Mouse (Mus musculus): ENCODE measurements at regions not wholly inside any gene's neighbourhood (a gene's known extent, or its start where the extent isn't known, plus 50 kb on each side); places are given as distances from the start of the nearest gene placed in this dataset.

DNA sequence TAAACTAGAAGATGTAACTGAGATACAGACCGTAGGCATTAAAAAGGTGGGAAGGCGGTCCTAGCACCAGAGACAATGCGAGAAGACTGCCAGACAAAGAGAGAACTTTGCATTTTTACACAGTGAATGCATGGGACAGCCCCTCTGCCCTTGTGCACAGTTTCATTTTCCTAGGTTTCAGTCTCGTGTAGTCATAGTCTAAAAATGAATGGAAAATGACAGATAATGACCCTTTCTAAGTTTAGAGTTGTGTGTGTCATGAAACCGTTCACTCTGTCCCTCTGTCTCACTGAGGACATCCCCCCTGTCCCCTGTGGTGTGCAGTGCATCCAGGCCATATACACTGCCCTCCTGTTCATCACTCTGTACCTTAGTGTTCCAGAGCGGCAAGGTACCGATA is 64.6 kb upstream of the Rap1b start:
- no peak overlapping the region for H3K27ac ChIP-seq (ENCODE audit: insufficient read depth, low read length)
- no peak for TF ChIP-seq POLR2A (IDR thresholded peaks at IDR 0.05; ENCODE audit: extremely low read depth, insufficient read depth, low read length)
- TF ChIP-seq CTCF (IDR thresholded peaks at IDR 0.05; ENCODE audit: extremely low read depth, insufficient read depth, low read length): no peak
- H3K4me1 ChIP-seq (ENCODE audit: control insufficient read depth, insufficient read depth, low read length): peaks cover 2% of the 10 kb centered on the region; the same call in 1 of the 2 replicates
- no peak overlapping the region for H3K4me3 ChIP-seq (ENCODE audit: insufficient read depth, low read length)

- Histone ChIP-seq H3K27ac (ENCODE audit: insufficient read depth, low read length) (no peak overlapping the region), H3K4me1 (ENCODE audit: control insufficient read depth, insufficient read depth, low read length) (no peaks in the 10 kb centered on the region), H3K4me3 (ENCODE audit: insufficient read depth, low read length) (no peak overlapping the region)
- TF ChIP-seq CTCF (IDR thresholded peaks at IDR 0.05; ENCODE audit: extremely low read depth, insufficient read depth, low read length) (no peak), POLR2A (IDR thresholded peaks at IDR 0.05; ENCODE audit: extremely low read depth, insufficient read depth, low read length) (no peak)
Observed at GRCm38 (mm10) chr10:117915011-117915735, 69.3 kb upstream of the Rap1b start.

GRCm38 (mm10) chr10:117916280-117916679 is 70.4 kb upstream of the Rap1b start:
- Histone ChIP-seq H3K4me3 (ENCODE audit: insufficient read depth, low read length) (no peak overlapping the region), H3K4me1 (ENCODE audit: control insufficient read depth, insufficient read depth, low read length) (no peaks in the 10 kb centered on the region), H3K27ac (ENCODE audit: insufficient read depth, low read length) (no peak overlapping the region)
- TF ChIP-seq POLR2A (IDR thresholded peaks at IDR 0.05; ENCODE audit: extremely low read depth, insufficient read depth, low read length): no peak
- no peak for TF ChIP-seq CTCF (IDR thresholded peaks at IDR 0.05; ENCODE audit: extremely low read depth, insufficient read depth, low read length)

DNA sequence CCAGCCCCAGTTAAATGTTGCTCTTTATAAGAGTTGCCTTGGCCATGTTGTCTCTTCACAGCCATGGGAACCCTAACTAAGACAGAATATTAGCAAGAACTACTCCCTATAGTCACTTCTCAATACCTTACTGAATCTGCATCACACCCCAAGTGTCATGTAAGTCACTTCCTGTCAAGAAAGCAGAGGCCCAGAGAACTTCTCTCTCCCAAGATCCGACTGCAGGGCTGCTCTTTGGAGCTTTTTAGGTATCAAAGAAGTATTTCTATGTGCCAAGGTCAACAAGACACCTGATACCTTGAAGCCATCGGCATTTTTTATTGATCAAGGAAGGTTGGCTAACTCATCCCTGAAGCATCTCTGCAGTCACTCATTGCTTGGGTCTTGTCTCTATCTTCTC is 72.0 kb upstream of the Rap1b start:
- H3K4me3 ChIP-seq (ENCODE audit: insufficient read depth, low read length): no peak overlapping the region

DNA sequence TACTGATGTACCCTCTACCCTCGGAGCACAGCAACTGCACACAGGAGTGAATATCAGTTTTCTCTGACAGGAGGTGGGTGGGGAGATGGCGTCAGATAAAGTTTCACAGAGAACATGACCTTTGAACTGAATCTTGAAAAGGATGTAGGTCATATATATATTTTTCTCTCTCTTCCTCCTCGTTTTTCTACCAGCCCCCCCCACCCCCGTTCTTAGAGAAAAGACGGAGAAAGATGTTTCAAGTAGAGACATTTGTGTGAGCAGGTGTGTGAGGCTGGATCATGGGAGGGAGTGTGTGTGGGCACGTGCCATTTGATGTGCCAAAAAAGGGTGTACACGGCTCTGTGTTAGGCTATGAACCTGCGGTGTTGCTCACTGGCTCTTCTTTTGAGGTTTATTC is 72.8 kb upstream of the Rap1b start:
- no peak overlapping the region for H3K4me3 ChIP-seq (ENCODE audit: insufficient read depth, low read length)
- no peak for TF ChIP-seq POLR2A (IDR thresholded peaks at IDR 0.05; ENCODE audit: extremely low read depth, insufficient read depth, low read length)
- TF ChIP-seq CTCF (IDR thresholded peaks at IDR 0.05; ENCODE audit: extremely low read depth, insufficient read depth, low read length): no peak
- no peaks in the 10 kb centered on the region for H3K4me1 ChIP-seq (ENCODE audit: control insufficient read depth, insufficient read depth, low read length)
- H3K27ac ChIP-seq (ENCODE audit: insufficient read depth, low read length): no peak overlapping the region

More for the DNA sequence above, 72.0 kb upstream of the Rap1b start:
- no peak overlapping the region for H3K27ac ChIP-seq (ENCODE audit: insufficient read depth, low read length)
- no peaks in the 10 kb centered on the region for H3K4me1 ChIP-seq (ENCODE audit: control insufficient read depth, insufficient read depth, low read length)
- TF ChIP-seq POLR2A (IDR thresholded peaks at IDR 0.05; ENCODE audit: extremely low read depth, insufficient read depth, low read length): no peak
- TF ChIP-seq CTCF (IDR thresholded peaks at IDR 0.05; ENCODE audit: extremely low read depth, insufficient read depth, low read length): no peak

DNA sequence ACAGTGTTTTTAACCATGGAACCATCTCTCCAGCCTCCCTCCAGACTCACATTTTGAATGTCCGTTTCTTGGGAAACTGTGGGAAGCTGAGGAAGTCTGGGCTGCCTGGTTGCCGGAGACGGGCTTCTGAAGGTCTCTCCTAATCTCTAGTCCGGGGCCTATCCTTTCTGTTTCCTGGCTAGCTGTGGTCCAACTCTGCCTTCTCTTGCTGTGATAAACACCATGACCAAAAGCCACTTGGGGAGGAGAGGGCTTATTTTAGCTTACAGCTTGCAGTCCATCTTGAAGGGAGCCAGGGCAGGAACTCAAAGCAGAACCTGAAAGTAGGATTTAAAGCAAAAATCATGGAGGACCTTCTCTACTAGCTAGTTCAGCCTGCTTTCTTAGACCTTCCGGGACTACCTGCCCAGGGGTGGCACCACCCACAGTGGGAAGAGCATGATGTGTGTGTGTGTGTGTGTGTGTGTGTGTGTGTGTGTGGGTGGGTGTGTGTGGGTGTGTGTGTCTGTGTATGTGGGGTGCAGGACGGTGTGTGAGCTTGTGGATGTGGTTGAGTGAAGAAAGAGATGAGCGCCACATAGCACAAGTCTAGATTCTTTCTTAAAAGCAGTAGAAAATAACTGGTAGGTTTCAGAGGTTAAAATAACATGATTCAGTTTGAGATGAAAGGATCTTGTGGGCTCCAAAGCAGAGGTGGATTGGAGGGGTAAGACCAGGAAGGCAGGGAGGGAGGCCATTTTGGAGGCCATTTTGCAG is 73.5 kb upstream of the Rap1b start:
- Histone ChIP-seq H3K4me1 (ENCODE audit: control insufficient read depth, insufficient read depth, low read length) (no peaks in the 10 kb centered on the region), H3K4me3 (ENCODE audit: insufficient read depth, low read length) (no peak overlapping the region), H3K27ac (ENCODE audit: insufficient read depth, low read length) (no peak overlapping the region)
- TF ChIP-seq POLR2A (IDR thresholded peaks at IDR 0.05; ENCODE audit: extremely low read depth, insufficient read depth, low read length): no peak
- TF ChIP-seq CTCF (IDR thresholded peaks at IDR 0.05; ENCODE audit: extremely low read depth, insufficient read depth, low read length): no peak

DNA sequence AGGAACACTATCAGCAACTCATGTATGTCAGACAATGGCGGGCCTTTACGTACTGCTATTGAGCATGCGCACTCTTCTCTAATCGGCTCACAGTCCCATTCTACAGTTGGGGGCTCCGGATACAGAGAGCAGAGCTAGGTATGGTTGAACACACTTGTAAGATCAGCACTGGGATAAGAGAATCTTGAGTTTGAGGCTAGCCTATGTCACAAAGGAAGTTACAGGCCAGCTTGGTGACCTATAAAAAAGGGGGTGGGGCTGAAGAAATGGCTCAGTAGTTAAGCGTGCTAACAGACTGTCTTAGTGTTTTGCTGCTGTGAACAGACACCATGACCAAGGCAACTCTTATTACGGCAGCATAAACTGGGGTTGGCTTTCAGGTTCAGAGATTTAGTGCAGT is 79.4 kb upstream of the Rap1b start:
- no peak overlapping the region for H3K4me3 ChIP-seq (ENCODE audit: insufficient read depth, low read length)
- H3K4me1 ChIP-seq (ENCODE audit: control insufficient read depth, insufficient read depth, low read length): no peaks in the 10 kb centered on the region
- no peak for TF ChIP-seq CTCF (IDR thresholded peaks at IDR 0.05; ENCODE audit: extremely low read depth, insufficient read depth, low read length)
- TF ChIP-seq POLR2A (IDR thresholded peaks at IDR 0.05; ENCODE audit: extremely low read depth, insufficient read depth, low read length): no peak
- H3K27ac ChIP-seq (ENCODE audit: insufficient read depth, low read length): no peak overlapping the region

GRCm38 (mm10) chr10:117925611-117926555 is 80.0 kb upstream of the Rap1b start:
- Histone ChIP-seq H3K27ac (ENCODE audit: insufficient read depth, low read length) (no peak overlapping the region), H3K4me3 (ENCODE audit: insufficient read depth, low read length) (no peak overlapping the region), H3K4me1 (ENCODE audit: control insufficient read depth, insufficient read depth, low read length) (no peaks in the 10 kb centered on the region)
- TF ChIP-seq CTCF (IDR thresholded peaks at IDR 0.05; ENCODE audit: extremely low read depth, insufficient read depth, low read length): no peak

- TF ChIP-seq POLR2A (IDR thresholded peaks at IDR 0.05; ENCODE audit: extremely low read depth, insufficient read depth, low read length): no peak
- TF ChIP-seq CTCF (IDR thresholded peaks at IDR 0.05; ENCODE audit: extremely low read depth, insufficient read depth, low read length): no peak
- Histone ChIP-seq H3K27ac (ENCODE audit: insufficient read depth, low read length) (no peak overlapping the region), H3K4me3 (ENCODE audit: insufficient read depth, low read length) (no peak overlapping the region), H3K4me1 (ENCODE audit: control insufficient read depth, insufficient read depth, low read length) (no peaks in the 10 kb centered on the region)
Observed at GRCm38 (mm10) chr10:117928998-117929397, 83.2 kb upstream of the Rap1b start.
